Mouse (Mus musculus) urinary bladder, postnatal 25 days (tissue): ENCODE data around the gene Sec61a2.

Experiments used
- DNase-seq: peaks from one replicate; pipeline ENCODE4 v3.0.0; 2022; ENCODE audit warnings: low spot score

The Sec61a2 gene

DNA sequence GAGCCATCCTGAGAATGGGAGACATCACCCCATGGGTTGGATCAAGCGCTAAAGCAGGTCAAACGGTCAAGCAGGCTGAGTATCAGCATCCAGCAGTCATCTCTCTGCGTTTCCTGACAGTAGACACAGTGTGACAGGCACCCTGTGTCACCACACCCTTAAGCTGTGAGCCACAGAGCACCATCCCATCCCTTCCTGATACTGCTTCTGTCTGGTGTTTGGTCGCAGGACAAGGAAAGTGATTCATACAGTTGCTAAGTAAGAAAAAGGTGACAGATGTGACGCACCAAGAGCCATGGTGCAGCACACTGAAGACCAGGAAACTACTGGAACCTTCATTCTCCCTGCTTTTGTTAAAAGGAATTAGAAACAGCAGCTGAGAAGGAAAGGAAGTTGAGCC lies 6.4 kb downstream of the Sec61a2 start:
- DNase-seq = no peak

DNA sequence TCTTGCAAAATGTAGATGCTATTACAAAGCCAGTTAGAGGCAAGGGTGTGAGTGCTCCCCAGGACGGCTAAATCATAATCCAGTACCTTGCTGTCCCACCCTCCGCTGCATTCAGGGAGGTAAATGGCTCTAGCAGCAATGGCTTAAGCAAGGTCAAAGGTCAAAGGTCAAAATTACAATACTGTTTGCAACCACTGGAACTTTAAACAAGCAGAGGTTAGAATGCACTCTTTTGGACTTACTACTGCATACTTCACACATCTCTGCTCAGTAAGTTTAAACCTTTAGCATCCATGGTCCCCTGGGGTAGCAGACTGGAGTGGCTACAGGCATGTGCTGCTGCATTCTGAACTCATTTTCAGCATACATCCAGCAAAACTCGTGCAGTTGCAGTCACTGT lies 17.8 kb downstream of the Sec61a2 start:
- DNase-seq = no peak

DNA sequence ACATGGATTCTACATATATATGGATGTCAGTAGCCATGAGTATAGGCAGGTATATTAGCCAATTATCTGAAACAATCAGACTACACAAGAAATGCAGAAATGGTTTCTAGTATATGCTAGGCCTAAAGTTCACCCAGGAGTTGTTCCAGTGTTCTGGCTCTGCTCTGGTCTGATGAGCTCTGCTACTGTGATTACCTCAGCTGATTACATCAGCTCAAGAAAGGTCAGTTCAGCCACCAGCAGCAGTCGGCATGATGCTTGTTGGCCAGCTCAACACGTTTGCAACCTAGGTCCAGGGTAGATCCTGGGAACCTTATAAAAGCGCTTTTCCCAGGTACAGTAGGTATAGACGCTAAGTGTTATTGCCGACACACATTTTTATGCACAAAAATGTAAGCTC lies 25.5 kb downstream of the Sec61a2 start:
- DNase-seq = no peak

DNA sequence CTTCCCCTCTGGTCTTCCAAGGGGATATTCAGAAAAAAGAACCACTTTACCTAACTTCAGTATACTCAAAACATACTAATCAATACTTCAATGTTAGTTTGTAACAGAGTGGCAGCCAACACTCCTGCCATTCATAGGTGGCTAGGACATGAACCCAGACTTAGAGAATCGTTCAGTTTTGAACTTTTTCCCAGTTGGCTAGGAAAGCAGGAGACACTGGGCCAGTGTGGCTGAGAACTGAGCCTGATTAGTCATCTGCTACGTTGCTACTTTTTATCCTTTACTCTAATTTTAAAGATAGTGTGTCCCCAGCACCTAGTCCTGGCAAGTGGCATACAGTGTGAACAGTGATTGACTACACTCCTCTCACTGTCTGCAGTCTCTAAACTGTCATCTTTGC lies 27.6 kb downstream of the Sec61a2 start:
- DNase-seq = no peak

DNA sequence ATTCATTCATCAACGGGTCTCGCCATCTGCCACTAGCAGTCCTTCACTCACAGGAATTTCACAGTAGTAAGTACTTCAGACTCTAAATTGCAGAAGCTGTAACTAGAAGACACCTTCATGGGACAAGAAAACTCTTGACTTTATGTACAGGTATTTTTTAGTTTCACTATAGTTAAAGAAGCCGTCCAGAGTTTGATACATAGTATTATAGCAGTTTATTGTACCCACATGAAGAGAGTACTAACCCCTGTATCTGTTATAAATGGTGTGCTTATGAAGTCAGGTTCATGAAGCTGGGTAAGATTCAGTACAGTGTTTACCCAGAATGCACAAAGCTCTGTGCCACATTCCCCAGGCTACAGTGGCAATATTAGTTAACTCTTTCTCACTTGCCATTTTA lies 32.4 kb downstream of the Sec61a2 start, which contains the start of gene Gm13199:
Gm13199 (minus strand) TSS at position 101 of the 400 bp plus-strand sequence.
- DNase-seq = no peak

DNA sequence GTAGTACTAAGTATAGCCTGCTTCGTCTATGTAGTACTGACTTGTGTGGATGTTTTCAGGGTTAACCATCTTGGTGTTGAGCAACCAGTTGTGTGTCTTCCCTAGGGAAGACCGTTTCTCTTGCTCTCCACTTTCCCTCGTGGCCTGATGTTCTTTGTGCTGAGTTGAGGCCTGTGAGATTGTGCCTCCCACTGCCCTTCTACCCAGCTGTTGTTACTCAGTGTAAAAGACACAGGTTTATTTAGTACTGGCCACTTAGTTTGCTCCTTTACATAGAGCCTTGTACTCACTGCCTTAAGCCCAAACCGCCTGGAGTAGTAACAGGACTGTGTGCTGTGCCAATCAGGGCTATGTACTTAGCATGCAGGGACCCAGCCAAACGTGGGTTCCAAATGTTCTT lies 43.4 kb downstream of the Sec61a2 start:
- DNase-seq = no peak

DNA sequence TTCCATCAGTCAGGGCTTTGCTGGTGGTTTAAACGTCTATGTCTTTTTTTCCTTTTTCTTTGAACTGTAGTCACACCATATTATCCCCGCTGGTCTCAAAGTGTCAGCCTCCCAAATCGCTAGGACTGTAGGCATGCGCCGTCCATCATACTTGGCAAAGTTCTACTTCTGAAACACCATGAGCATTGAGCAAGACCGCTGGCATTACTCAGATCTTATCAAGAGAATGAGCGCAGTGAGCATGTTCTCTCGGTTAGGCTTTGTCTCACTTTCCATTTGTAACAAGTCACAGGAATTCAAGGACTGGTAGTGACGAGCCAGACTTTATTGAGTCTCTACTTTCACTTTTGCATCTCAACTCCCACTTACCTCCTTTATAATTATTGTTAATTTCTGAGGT lies 44.1 kb downstream of the Sec61a2 start:
- no peak for DNase-seq

DNA sequence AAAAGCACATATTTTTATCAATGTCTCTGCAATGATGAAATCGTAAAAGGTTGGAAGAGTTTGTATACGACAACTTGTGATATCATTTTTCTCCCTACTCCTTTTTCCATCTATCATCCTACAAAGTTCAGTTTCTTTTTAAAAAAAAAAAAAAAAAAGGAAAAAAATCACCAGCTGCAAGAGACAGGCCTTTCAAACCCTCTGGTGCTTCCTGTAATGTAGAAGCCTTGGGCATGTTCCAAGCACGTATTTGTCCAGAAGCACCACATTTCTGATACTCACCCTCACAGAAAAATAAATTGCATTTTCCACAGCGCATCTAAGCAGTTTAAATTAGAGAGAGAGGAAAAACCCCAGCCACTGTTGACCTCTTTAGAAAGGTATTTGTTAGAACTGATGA lies 49.4 kb downstream of the Sec61a2 start:
- DNase-seq = no peak

DNA sequence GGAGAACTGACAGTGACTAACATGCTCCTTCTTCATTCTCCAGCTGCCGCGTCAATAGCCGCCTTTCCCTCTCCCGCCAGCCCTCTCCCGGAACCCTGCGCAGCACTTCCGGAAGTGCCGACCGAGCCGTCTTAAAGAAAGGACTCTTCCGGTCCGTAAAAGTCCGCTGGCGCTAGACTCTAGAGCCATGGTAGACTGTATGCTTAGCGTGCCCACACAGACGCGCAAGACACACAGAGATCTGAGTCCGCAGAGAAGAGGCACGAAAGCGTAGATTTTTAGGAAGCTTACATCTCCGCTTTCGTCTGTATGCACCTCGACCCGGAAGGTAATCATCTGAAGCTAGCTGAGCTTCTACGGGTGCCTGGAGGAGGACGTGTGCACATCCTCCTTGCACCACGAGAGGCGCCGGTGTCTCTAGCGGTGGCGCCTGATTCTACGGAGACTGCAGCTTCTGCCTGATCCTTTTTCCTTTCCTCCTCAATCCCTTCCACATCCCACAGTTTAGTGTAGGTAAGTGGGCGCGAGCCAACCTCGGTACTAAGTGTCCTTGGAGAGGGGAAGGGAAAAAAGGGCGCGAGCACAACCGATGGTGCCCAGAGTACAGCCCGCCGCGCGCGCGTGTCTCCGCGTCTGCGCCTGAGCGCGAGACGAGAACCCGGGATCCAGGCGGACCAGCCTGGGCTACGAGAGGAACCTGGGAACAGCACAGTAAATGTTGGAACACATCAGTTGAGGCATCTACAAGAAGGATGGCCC lies 50.2 kb downstream of the Sec61a2 start, which contains the start of the genes Nudt5 and Cdc123:
Nudt5 (plus strand) TSS at position 147 of the 759 bp plus-strand sequence.
Cdc123 (minus strand) TSS at position 292 of the 759 bp plus-strand sequence.
- DNase-seq = peak; percentile 75

DNA sequence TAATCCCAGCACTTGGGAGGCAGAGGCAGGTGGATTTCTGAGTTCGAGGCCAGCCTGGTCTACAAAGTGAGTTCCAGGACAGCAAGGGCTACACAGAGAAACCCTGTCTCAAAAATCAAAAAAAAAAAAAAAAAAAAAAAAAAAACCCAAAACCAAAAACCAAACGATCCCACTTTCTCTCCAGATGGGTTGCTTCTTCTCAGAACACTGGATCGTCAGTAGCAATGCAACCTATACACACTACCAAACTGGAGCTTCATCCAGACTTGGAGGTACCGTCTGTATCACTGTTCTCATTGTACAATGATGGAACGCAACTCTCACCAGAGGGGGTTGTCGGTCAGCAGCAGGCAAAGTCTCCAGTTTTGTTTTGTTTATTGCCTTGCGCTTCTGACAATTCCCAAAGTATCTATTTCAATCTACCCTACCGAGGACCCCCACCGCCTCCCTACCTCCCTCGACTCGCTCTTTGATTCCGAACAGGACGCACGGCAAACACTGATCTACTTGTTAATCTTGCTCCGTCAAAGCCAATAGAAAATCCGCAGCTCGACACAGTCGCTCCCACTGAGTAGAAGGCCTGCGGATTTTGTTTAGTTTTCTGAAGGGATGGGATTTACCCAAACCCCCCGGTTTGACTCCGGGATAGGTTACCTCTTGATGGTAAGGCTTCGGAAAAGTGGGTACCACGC lies 50.9 kb downstream of the Sec61a2 start:
- DNase-seq = no peak

DNA sequence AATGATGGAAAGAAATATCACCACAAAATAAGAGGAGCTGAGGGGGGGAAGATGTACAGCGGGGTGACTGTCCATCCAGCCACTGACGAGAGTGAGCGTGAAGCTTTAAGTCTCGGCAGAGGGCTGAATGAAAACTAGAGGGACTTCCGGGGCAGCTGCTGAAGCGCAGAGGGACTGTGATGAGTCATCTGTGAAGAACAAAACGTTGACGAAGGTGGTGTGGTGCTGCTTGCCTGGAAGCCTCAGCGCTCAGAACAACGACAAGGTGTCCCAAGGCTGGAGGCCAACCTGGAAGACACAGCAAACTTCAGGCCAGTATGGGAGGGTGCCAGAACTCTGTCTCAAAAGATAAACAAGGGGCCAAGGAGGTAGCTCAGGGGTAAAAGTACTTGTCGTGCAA lies 54.4 kb downstream of the Sec61a2 start:
- no peak for DNase-seq

DNA sequence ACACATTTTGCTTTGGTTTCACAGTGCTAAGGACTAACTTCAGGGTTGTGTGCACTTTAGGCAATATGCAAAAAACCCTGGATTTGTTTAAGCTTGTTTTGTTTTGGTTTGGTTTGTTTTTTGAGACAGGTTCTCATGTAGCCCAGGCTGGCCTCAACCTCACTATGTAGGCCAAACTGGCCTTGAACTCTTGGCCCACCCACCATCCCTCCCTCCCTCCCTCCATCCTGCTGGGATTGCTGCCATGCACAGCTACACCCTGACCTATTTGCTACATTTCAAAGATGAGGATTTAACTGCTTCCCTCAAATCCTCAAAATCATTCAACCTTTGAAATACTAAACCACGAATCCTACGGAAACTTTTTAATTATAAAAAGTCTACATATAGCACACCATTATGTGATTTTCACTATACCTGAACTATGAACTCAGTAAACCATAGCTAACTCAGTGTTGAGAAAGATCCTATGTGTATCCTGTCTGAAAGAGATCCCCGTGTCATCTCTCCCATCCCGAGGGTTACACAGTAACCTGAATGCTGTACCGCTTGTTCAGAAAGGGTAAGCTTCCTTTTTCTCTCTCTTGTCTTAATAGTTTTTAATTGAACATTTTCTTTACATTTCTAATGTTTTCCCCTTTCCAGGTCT lies 69.8 kb downstream of the Sec61a2 start:
- DNase-seq = no peak

DNA sequence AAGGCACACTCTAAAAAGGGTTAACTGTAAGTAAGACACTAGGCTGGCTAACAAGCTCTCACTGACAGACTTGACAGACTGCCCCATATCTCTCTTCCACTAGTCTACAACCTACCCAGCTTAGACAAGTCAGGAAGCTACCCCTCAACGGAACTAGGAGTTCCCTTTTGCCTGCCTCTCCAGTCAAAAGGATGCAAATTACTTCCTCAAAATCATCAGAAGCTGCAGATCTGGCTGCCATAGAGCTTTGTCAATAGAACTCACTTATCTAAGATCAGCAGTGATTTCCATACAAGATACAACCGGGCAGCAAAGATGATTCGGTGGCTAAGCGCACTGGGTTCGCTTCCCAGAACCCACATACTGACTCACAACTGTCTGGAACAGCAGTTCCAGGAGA lies 70.5 kb downstream of the Sec61a2 start:
- no peak for DNase-seq

DNA sequence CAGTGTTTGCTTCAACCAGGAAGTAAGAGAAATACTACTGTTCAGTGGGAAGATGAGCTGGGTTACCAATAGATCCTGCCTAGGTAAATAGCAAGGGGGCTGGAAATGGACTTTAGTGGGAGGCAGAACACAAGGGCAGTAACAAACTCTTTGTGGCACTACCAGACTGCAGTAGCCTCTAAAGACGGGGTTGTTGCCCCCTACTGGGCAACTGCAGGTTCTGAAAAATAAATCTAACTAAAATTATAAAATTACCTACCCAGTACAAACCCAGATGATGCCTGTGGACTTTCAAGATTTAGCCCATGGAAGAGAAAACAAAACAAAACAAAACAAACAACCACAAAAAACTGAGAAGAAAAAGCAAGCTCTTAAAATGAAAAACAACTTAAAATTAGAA lies 71.0 kb downstream of the Sec61a2 start:
- no peak for DNase-seq

DNA sequence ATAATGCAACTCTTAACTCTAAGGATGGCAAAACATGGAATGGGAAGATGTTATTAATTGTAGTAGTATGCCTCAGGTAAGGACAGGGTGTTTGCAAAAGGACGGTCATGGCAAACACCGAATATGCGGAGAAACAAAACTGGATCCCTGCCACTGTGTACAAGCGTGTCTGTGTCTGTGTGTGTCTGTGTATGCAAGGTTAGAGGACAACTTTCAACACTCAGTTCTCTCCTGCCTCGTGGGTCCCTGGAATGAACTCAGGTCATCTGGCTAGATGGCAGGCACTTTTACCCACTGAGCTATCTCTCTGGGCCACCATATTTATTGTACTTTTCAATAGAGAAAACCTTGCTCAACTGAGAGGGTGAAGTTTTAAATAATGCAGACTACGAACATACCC lies 72.8 kb downstream of the Sec61a2 start:
- DNase-seq = no peak

DNA sequence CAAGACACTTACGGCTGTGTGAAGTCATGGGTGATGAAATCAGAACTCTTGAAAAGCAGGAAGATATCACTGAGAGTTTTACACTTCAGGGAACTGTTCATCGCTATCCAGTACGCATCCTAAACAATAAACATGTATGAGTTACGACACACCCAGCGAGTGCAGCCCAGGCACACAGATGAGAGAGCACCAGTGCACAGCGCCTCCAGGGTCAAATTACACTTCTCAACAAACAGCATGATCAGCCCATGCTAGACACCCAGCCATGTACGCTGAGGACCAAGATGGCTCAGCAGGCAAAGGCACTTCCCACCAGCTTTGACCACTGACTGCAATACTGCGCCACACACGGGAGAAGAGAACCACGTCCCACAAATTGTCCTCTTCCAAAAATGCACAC lies 74.0 kb downstream of the Sec61a2 start:
- DNase-seq = no peak
